Mouse (Mus musculus) forebrain, embryonic 11.5 days (tissue): ENCODE results near the gene Dach1. TPM values are rescaled to one million over a fixed set of nuclear protein-coding genes. Genes with fewer than 3 reads are reported as not detected.
A peak's percentile ranks its signal among the peaks of the same experiment; 100 is the strongest.

ENCODE experiments used
- ATAC-seq: fragments of 200-750 bp; cut with Nextera tagmentation; replicated peaks from 2 replicates; pipeline ENCODE4 v1.8.0; 2017; ENCODE audit warnings: moderate TSS enrichment; ENCODE audit not compliant: low FRiP score
- DNase-seq: peaks from one replicate; pipeline ENCODE4 v3.0.0-alpha.2; 2017; ENCODE audit warnings: low spot score
- H3K27ac ChIP-seq: fragments of 300-500 bp; sonication (generic); 2 replicates; pipeline ENCODE4 v1.5.1; 2014; ENCODE audit warnings: low read depth, low read length
- H3K27me3 ChIP-seq: fragments of 300-500 bp; sonication (generic); 2 replicates; pipeline ENCODE4 v1.6.1; 2014; ENCODE audit warnings: mild to moderate bottlenecking, low read length, mixed read lengths; ENCODE audit not compliant: control insufficient read depth, insufficient read depth
- H3K36me3 ChIP-seq: fragments of 300-500 bp; sonication (generic); 2 replicates; pipeline ENCODE4 v1.6.1; 2014; ENCODE audit warnings: mild to moderate bottlenecking, low read length, moderate library complexity, mixed read lengths; ENCODE audit not compliant: control insufficient read depth, insufficient read depth
- H3K4me1 ChIP-seq: fragments of 300-500 bp; sonication (generic); replicated peaks from 2 replicates; pipeline ENCODE4 v1.6.1; 2014; ENCODE audit warnings: low read length, mixed read lengths; ENCODE audit not compliant: control insufficient read depth, insufficient read depth
- H3K4me2 ChIP-seq: fragments of 300-500 bp; sonication (generic); 2 replicates; pipeline ENCODE4 v1.6.1; 2014; ENCODE audit warnings: low read depth, mild to moderate bottlenecking, low read length, moderate library complexity, mixed read lengths; ENCODE audit not compliant: severe bottlenecking
- H3K4me3 ChIP-seq: fragments of 300-500 bp; sonication (generic); 2 replicates; pipeline ENCODE4 v1.5.1; 2014; ENCODE audit warnings: low read depth, low read length
- H3K9ac ChIP-seq: fragments of 300-500 bp; sonication (generic); 2 replicates; pipeline ENCODE4 v1.6.1; 2014; ENCODE audit warnings: low read length
- H3K9me3 ChIP-seq: fragments of 300-500 bp; sonication (generic); 2 replicates; pipeline ENCODE4 v1.6.1; 2016; ENCODE audit warnings: low read length, mixed read lengths; ENCODE audit not compliant: control insufficient read depth
- WGBS: fragments of 180-500 bp; shearing (Covaris S2); extraction: QIAGEN DNeasy Blood & Tissue Kit; methylation state at CpG from one replicate; pipeline ENCODE4 v1.1.7; 2014; 5-methylcytosine and 5-hydroxymethylcytosine counted together
- polyA plus RNA-seq: library from polyadenylated mRNA; unstranded; fragments of >200 nt; fragmentation: Nextera tagmentation; extraction: Ambion mirVana; gene quantifications from 2 replicates; pipeline ENCODE4 v1.2.1, GENCODE M21; 2014

The Dach1 gene
- polyA plus RNA-seq, 1 experiment from 2014 or later = 25.3 TPM

DNA sequence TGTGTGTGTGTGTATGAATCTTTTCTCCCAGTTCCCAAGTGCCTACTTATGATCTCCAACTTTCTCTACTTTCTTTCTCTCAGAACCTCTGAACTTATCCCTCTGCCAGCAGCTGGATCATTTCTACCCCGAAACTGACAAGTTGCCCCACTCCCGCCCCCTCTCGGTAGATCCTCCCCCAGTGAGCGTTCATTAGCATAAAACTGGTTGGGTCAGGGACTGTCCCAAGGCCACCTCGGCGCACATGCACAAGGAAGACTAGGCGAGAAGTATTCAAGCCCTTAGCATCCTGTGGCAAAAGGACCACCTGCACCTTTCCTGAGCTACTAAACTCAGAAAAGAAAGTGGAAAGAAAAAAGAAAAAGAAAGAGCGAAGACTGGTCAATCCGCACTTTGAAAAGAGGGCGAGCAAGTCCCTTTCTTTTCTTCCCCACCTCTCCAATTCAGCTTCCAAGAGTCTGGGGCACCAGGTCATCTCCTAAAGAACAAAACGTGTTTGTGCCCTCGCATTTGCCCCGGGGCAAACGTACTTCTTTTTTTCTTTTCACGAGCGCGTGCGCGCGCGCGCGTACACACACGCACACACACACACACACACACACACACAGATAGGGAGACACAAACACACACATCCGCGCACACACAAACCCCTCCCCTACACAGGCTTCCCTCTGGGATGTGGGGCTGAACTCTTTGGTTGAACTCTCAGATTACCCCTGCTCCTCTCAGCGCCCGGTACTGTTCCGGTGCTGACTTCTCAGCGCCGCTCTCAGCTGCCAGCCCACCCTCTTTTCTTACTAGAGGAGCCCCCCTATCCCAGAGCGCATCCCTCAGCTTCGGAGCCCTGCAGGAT lies 2.2 kb downstream of the Dach1 start:
- Histone ChIP-seq H3K4me3 (peak overlapping the region; percentile 93), H3K4me2 (peak overlapping the region; percentile 64), H3K36me3 (no peaks in the 10 kb centered on the region), H3K27ac (peak overlapping the region; percentile 95), H3K9ac (peak overlapping the region; percentile 89), H3K9me3 (no peaks in the 10 kb centered on the region), H3K27me3 (no peaks in the 10 kb centered on the region), H3K4me1 (peaks cover 2% of the 10 kb centered on the region; the same call in 1 of the 2 replicates)
- ATAC-seq = peak; percentile 36
- WGBS = 0% methylated on average over 33 of the region's 33 CpGs
- peak; percentile 72 for DNase-seq

DNA sequence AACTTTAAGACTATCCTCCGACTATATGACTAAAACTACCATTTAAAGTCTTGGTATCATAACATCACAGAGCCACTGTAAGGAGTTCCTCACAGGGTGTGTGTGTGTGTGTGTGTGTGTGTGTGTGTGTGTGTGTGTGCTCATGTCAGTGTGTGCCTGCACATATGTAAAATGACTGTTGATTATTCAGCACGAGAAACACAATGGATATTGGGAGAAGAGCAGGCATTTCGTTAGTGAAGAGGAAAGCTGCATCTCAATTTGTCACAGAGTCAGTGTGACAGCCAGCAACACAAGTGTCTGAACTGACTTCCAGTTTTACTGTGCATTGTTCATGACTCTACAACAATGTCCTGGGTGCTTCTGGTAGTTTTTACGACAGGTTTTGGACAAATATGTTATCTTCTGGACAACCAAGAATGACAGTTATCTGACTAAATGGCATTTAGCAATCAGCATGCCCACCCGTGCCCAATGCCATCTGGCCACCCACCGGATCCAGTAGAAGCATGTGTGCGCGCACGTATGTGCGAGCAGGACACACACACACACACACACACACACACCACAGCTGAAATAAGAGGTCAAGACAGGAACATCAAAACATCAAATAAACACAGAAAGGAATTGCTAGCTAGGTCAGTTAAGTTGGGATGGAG lies 3.1 kb downstream of the Dach1 start:
- H3K9me3 ChIP-seq = no peaks in the 10 kb centered on the region
- no peak for DNase-seq
- no peaks in the 10 kb centered on the region for H3K36me3 ChIP-seq
- peak overlapping the region; percentile 89 for H3K9ac ChIP-seq
- H3K27ac ChIP-seq = peak overlapping the region; percentile 95; the same call in 1 of the 2 replicates
- peak overlapping the region; percentile 93 for H3K4me3 ChIP-seq
- WGBS = 50% methylated on average over 10 of the region's 10 CpGs
- no peak for ATAC-seq
- H3K4me1 ChIP-seq = no peaks in the 10 kb centered on the region; the same call in 1 of the 2 replicates
- H3K27me3 ChIP-seq = no peaks in the 10 kb centered on the region
- peak overlapping the region; percentile 64 for H3K4me2 ChIP-seq

DNA sequence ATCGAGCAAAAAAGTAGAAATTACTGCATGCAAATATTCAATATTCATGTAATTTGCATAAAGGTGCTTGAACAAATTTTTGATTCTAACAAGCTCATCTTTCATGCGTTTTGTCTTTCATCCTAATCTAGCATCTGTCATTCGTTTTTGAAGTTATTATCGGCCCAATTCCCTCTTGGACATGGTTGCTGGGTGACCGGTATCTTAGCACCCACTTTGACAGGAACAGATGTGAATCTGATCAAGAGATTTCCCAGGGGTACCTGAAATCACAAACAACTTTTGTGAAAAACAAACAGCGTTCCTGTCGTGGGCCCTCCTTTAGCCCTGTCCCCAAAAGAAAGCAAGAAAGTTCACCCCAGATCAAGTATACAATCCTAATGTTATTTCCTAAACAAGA lies 12.8 kb downstream of the Dach1 start:
- H3K9me3 ChIP-seq = no peaks in the 10 kb centered on the region
- H3K36me3 ChIP-seq = no peaks in the 10 kb centered on the region
- DNase-seq (no peak), ATAC-seq (no peak)
- H3K27me3 ChIP-seq = no peaks in the 10 kb centered on the region
- no peak overlapping the region for H3K4me3 ChIP-seq
- H3K27ac ChIP-seq = peak overlapping the region; percentile 18; the same call in 1 of the 2 replicates
- H3K4me1 ChIP-seq = peaks cover 6% of the 10 kb centered on the region
- 64% methylated on average over 7 of the region's 7 CpGs for WGBS
- H3K4me2 ChIP-seq = no peak overlapping the region
- no peak overlapping the region for H3K9ac ChIP-seq

DNA sequence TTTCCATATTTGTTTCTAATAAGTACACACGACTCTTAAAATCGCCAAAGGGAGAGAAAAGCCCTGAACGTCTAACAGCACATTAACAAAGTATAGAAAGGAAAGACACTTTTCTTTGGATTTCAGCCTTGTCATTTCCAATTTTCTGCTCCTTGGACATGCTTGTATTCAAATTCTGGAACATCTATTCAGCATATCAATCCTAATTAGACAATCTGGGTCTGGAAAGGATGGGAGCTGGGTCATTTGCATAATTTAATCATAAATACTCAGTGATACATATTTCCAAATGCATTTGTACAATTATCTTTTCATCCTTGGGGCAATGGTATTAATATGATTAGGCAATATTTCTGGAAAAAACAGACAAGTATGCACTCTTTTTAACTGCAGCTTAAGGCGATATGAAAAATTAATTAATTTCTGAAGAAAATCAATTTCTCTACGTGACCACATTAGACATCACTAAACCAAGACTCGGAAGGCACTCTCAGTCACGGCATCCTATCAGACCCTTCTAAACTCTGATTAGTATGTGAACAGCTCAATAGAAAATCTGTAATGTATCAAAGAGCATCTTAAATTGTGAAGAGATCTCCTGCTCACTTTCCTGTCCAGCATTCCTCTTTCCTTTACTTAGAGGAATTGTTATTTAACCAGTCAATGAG lies 13.7 kb downstream of the Dach1 start:
- WGBS = 71% methylated on average over 7 of the region's 7 CpGs
- ATAC-seq (no peak), DNase-seq (no peak)
- Histone ChIP-seq H3K27ac (no peak overlapping the region), H3K27me3 (no peaks in the 10 kb centered on the region), H3K4me3 (no peak overlapping the region), H3K4me2 (no peak overlapping the region), H3K36me3 (no peaks in the 10 kb centered on the region), H3K9ac (no peak overlapping the region), H3K9me3 (no peaks in the 10 kb centered on the region), H3K4me1 (peaks cover 6% of the 10 kb centered on the region)

DNA sequence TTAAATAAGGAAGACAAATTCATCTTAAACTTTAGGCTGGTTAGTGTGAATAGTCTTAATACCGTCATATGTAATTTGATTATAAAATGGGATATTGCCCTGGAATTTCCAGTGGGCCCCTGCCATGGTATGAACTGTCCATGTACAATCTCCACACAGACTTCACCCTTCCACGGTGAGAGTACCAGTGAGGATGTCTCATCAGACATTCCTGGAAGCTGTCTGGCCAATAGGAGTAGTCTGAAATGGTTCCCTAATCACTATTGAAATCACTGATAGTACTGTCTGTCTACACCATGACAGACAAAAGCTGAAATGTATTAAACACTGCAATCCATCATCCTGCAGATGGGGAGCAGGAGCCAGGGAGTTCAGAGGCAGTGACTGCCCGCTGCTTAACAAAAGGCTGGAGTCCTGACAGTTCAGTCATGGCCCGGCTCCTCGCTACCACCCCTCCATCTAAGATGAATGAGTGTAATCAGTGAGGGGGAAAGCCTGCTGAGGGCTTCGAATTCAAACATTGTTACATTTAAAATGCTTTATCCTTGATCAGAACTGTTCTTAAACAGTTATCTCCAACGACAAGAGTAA lies 14.6 kb downstream of the Dach1 start:
- no peaks in the 10 kb centered on the region for H3K36me3 ChIP-seq
- WGBS = 35% methylated on average over 7 of the region's 7 CpGs
- ATAC-seq = peak; percentile 63
- H3K4me1 ChIP-seq = peaks cover 6% of the 10 kb centered on the region
- no peak overlapping the region for H3K27ac ChIP-seq
- H3K9ac ChIP-seq = no peak overlapping the region
- DNase-seq = no peak
- H3K9me3 ChIP-seq = no peaks in the 10 kb centered on the region
- no peak overlapping the region for H3K4me2 ChIP-seq
- no peaks in the 10 kb centered on the region for H3K27me3 ChIP-seq
- H3K4me3 ChIP-seq = no peak overlapping the region

DNA sequence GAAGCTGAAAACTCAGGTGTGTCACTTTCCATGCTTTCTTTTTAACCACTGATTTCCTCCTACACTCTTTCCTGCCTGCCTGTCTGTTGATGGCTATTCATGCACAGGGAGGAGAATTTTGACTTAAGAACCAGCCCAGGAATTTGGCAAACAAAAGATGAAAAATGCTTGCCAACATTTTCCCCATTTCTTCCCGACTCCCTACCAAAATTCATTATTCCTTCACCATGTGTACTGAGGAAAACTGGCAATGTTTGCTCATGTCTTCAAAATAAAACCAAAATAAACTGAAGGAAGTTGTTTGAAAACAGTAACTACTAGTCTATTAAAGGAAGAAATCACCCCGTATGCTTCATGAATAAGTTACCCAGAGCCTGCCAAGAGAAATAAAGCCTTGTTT lies 27.8 kb downstream of the Dach1 start:
- Histone ChIP-seq H3K9me3 (no peaks in the 10 kb centered on the region), H3K27ac (no peak overlapping the region), H3K27me3 (no peaks in the 10 kb centered on the region), H3K4me1 (no peaks in the 10 kb centered on the region; the same call in 1 of the 2 replicates), H3K4me3 (no peak overlapping the region), H3K9ac (no peak overlapping the region), H3K36me3 (no peaks in the 10 kb centered on the region), H3K4me2 (no peak overlapping the region)
- WGBS = 66% methylated on average over 2 of the region's 2 CpGs
- no peak for DNase-seq
- ATAC-seq = no peak

DNA sequence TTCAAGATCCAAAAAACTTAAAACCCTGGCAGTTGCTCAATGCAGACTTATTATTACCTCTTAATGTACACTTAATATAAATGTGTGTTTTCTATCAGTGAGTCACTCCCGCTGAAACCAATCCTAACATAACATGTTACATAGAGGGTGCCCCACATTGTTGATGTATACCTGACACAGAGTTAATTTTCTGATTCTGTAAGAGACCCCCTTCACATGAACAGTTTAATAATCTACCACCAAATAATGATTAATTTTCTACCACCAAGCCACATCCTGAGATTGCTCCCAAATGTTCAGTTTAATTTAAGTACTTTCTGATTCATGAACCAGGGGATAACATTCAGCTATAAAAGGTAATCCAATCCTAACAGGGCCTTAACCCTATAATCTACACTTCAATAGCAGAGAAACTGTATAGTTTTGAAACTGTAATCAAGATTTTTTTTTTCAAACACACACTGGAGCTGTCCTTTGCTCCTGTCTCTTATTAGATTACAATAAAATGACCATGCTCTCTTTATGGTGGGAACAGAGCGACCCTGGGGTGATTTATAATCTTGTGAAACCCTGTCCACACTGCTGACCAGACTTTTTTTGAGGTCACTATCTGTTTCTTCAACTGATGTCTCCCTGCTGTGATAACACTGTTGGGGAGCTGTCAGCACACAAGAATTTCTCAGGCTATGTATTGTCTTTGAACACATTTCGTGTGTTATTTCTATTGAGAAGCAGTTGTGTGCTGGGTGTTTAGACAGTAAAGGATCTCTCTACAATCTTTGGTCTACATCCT lies 30.5 kb downstream of the Dach1 start:
- Histone ChIP-seq H3K4me1 (no peaks in the 10 kb centered on the region; the same call in 1 of the 2 replicates), H3K27ac (no peak overlapping the region), H3K27me3 (no peaks in the 10 kb centered on the region), H3K9ac (no peak overlapping the region), H3K9me3 (no peaks in the 10 kb centered on the region), H3K4me3 (no peak overlapping the region), H3K4me2 (no peak overlapping the region), H3K36me3 (no peaks in the 10 kb centered on the region)
- ATAC-seq (no peak), DNase-seq (no peak)
- WGBS = 55% methylated on average over 3 of the region's 3 CpGs

DNA sequence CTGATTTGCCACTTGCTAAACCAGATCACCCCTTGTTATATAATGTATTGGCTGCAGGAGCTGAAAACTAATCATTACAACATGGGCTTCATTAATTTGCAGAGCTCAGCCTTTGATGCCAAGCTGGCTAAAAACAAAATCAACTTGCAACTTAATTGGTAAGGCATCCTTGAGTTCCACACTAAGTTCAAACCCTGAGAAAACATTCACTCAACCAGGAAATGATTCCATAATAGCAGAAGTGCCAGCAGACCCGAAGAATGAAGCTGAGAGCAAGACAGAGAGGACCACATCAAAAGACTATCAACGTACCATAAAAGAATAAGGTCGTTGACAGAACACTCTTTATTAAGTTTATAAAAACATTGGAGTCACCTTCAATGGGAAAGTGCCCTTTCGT lies 35.0 kb downstream of the Dach1 start:
- DNase-seq (no peak), ATAC-seq (peak; percentile 82)
- Histone ChIP-seq H3K9me3 (no peaks in the 10 kb centered on the region), H3K4me2 (no peak overlapping the region), H3K4me1 (no peaks in the 10 kb centered on the region; the same call in 1 of the 2 replicates), H3K27me3 (no peaks in the 10 kb centered on the region), H3K27ac (no peak overlapping the region), H3K4me3 (no peak overlapping the region), H3K9ac (no peak overlapping the region), H3K36me3 (no peaks in the 10 kb centered on the region)
- WGBS = 20% methylated on average over 4 of the region's 4 CpGs
